Mouse (Mus musculus) heart, embryonic 11.5 days (tissue): ENCODE measurements around the gene Nptxr. TPM values are rescaled to one million over a fixed set of nuclear protein-coding genes. Genes with fewer than 3 reads are reported as not detected.
"Not testable (repeated sequence)": the region's sequence is repeated elsewhere in the genome, so short reads cannot be mapped to it uniquely, and the experiment has no call there.

Experiments used
- ATAC-seq: fragments of 200-750 bp; cut with Nextera tagmentation; replicated peaks from 2 replicates; pipeline ENCODE4 v1.8.0; 2017; ENCODE audit warnings: moderate library complexity; ENCODE audit not compliant: insufficient number of reproducible peaks, low FRiP score, low TSS enrichment
- H3K27ac ChIP-seq: fragments of 300-500 bp; sonication (generic); 2 replicates; pipeline ENCODE4 v1.5.1; 2014; ENCODE audit warnings: mild to moderate bottlenecking, low read depth, low read length
- H3K27me3 ChIP-seq: fragments of 300-500 bp; sonication (generic); 2 replicates; pipeline ENCODE4 v1.6.1; 2014; ENCODE audit warnings: mild to moderate bottlenecking, low read length, mixed read lengths; ENCODE audit not compliant: control insufficient read depth, insufficient read depth
- H3K36me3 ChIP-seq: fragments of 300-500 bp; sonication (generic); 2 replicates; pipeline ENCODE4 v1.6.1; 2014; ENCODE audit warnings: mild to moderate bottlenecking, low read length, moderate library complexity, mixed read lengths; ENCODE audit not compliant: control insufficient read depth, insufficient read depth
- H3K4me1 ChIP-seq: fragments of 300-500 bp; sonication (generic); 2 replicates; pipeline ENCODE4 v1.6.1; 2014; ENCODE audit warnings: low read length; ENCODE audit not compliant: control insufficient read depth, insufficient read depth
- H3K4me2 ChIP-seq: fragments of 300-500 bp; sonication (generic); 2 replicates; pipeline ENCODE4 v1.6.1; 2014; ENCODE audit warnings: mild to moderate bottlenecking, moderate library complexity
- H3K4me3 ChIP-seq: fragments of 300-500 bp; sonication (generic); 2 replicates; pipeline ENCODE4 v1.5.1; 2014; ENCODE audit warnings: low read depth, low read length
- H3K9ac ChIP-seq: fragments of 300-500 bp; sonication (generic); 2 replicates; pipeline ENCODE4 v1.6.1; 2014; ENCODE audit warnings: mild to moderate bottlenecking, low read depth, low read length, moderate library complexity
- H3K9me3 ChIP-seq: fragments of 300-500 bp; sonication (generic); replicated peaks from 2 replicates; pipeline ENCODE4 v1.6.1; 2016; ENCODE audit warnings: low read length; ENCODE audit not compliant: control insufficient read depth
- WGBS: fragments of 180-500 bp; shearing (Covaris S2); extraction: QIAGEN DNeasy Blood & Tissue Kit; methylation state at CpG from one replicate; pipeline ENCODE4 v1.1.7; 2014; ENCODE audit not compliant: insufficient replicate concordance; 5-methylcytosine and 5-hydroxymethylcytosine counted together
- polyA plus RNA-seq: library from polyadenylated mRNA; unstranded; fragments of >200 nt; fragmentation: Nextera tagmentation; extraction: Ambion mirVana; gene quantifications from 2 replicates; pipeline ENCODE4 v1.2.1, GENCODE M21; 2014

Nptxr gene
- polyA plus RNA-seq, 1 experiment from 2014 or later = 0.83 TPM

DNA sequence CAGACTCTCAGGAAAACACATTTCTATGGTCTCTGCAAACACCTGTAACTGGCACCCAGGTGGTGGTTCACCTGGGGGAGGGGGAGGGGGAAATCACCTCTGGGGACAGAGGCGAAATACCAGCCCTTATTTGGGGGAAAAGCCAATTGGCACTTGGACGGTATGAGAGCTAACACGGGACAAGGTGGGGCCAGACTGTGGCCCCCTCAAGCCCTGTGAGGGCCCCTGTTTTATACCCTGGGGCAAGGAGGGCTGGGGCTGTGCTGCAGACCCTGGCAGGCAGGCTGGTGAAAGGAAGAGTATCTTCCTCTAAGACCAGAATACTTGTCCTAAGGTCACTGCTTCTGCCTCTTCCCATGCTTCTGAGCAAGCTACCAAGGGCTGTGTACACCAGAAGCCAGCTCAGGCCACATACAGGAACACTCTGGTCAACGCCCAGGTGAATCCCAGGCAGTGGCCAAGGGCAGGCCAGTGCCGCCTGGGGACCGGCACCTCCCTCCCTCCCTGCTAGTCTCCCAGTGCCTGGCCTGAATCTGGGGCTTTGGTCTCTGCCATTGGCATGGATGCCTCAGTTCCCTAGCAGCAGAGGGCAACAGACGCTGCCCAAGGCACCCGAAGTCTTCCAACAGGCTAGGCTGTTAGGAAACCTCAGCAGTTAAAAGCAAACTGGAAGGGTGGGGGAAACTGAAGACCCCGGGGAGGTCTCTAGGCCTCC lies 21.8 kb upstream of the Nptxr start:
- Histone ChIP-seq H3K9me3 (no peaks in the 10 kb centered on the region), H3K27ac (no peak overlapping the region), H3K36me3 (peaks cover 6% of the 10 kb centered on the region; the same call in 1 of the 2 replicates), H3K9ac (no peak overlapping the region), H3K4me1 (peaks cover 20% of the 10 kb centered on the region; the same call in 1 of the 2 replicates), H3K4me3 (no peak overlapping the region), H3K4me2 (no peak overlapping the region), H3K27me3 (no peaks in the 10 kb centered on the region)
- 76% methylated on average over 9 of the region's 9 CpGs for WGBS
- no peak for ATAC-seq

GRCm38 (mm10) chr15:79825146-79825825 lies 20.7 kb upstream of the Nptxr start:
- H3K4me2 ChIP-seq = no peak overlapping the region
- H3K9me3 ChIP-seq = no peaks in the 10 kb centered on the region
- H3K4me3 ChIP-seq = no peak overlapping the region
- WGBS = 55% methylated on average over 14 of the region's 14 CpGs
- peaks cover 20% of the 10 kb centered on the region; the same call in 1 of the 2 replicates for H3K4me1 ChIP-seq
- no peak overlapping the region for H3K27ac ChIP-seq
- no peak for ATAC-seq
- peaks cover 6% of the 10 kb centered on the region; the same call in 1 of the 2 replicates for H3K36me3 ChIP-seq
- no peak overlapping the region for H3K9ac ChIP-seq
- H3K27me3 ChIP-seq = no peaks in the 10 kb centered on the region

DNA sequence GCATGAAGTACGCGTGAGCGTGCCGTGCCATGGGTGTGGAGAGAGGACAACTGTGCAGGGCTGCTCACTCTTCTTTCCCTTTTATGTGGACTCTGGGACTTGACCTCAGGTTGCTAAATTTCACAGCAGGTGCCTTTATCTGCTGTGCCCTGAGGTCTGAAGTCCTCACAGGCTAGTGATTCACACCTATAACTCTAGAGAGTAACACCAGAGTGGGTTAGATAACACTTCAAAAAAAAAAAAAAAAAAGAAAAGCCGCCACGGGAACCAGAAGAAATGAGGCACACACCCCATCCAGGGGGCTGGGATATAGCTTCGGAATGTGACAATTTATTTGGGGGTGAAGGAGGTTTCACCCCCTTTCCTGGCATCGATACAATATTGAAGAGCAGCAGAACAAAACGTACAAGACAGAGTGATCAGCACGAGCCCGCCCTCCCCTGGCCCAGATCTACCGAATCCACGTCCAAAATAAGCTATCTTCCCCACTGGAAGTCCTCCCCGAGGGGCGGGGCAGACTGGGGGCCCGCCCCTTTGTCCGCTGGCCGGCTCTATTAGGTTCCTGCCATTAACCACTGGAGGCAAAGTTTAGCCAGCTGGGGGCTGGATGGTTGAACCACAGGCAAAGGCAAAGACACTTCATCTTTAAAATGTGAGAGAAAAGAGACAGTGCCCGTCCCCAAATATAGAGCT lies 19.2 kb upstream of the Nptxr start:
- Histone ChIP-seq H3K4me1 (peaks cover 16% of the 10 kb centered on the region; the same call in 1 of the 2 replicates), H3K4me2 (no peak overlapping the region), H3K4me3 (no peak overlapping the region), H3K9ac (no peak overlapping the region), H3K36me3 (peaks cover 6% of the 10 kb centered on the region; the same call in 1 of the 2 replicates), H3K27ac (no peak overlapping the region), H3K27me3 (no peaks in the 10 kb centered on the region), H3K9me3 (no peaks in the 10 kb centered on the region)
- ATAC-seq = no peak
- WGBS = 62% methylated on average over 19 of the region's 19 CpGs

DNA sequence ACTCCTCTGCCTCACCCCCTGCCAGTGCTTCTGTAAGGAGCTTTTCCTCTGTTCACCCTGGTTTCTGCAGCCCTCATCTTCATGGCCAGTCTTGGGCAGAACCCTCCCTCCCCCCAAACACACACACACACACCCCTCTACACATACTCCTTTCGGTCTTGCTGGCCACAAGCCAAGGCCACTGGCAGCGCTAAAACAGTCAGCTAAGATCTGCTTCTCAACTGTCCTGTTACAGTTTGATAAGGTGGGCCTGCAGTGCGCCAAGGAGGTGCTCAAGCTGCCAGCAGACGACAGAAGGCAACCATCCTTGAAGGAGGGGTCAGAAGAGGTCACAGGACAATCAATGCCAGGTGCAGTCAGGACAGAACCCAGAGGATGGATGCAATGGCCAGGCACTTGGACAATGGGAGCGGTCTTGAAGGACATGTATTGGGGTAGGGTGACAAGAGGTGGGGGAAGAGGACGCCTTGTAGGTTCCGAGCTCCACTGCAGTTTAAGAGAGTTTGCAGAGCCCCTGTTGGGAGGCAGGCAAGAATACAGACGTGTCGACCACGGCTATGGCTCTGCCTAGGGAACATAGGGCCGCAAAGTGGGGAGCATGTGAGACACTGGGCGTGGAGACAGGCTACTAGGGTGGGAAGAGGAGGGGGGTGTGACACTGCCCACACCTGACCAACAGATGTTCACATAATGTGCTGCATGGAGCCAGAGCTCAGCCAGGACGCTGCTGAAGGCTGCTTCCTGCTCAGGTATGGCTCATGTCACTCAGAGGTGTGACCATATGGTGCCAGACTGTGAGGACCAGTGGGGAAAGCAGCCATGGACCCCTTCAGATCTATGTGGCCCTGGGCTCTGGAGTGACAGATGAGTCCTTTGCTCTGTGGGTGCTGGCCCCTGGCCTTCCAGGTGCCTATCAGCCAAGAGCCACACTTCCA lies 18.0 kb upstream of the Nptxr start:
- no peak overlapping the region for H3K4me3 ChIP-seq
- H3K9ac ChIP-seq = no peak overlapping the region; the same call in 1 of the 2 replicates
- no peak overlapping the region for H3K4me2 ChIP-seq
- peaks cover 14% of the 10 kb centered on the region; the same call in 1 of the 2 replicates for H3K4me1 ChIP-seq
- peaks cover 6% of the 10 kb centered on the region; the same call in 1 of the 2 replicates for H3K36me3 ChIP-seq
- H3K27ac ChIP-seq = no peak overlapping the region
- H3K27me3 ChIP-seq = no peaks in the 10 kb centered on the region
- 47% methylated on average over 13 of the region's 13 CpGs for WGBS
- ATAC-seq = no peak
- H3K9me3 ChIP-seq = no peaks in the 10 kb centered on the region

- no peak for ATAC-seq
- Histone ChIP-seq H3K9ac (no peak overlapping the region), H3K36me3 (0 out of 2 replicates have a peak, but pooled peaks cover 3% of the 10 kb centered on the region), H3K27ac (no peak overlapping the region), H3K9me3 (no peaks in the 10 kb centered on the region), H3K4me3 (no peak overlapping the region), H3K4me1 (peaks cover 6% of the 10 kb centered on the region; the same call in 1 of the 2 replicates), H3K27me3 (peaks cover 3% of the 10 kb centered on the region; the same call in 1 of the 2 replicates), H3K4me2 (no peak overlapping the region)
- 78% methylated on average over 4 of the region's 4 CpGs for WGBS
Measured at GRCm38 (mm10) chr15:79818325-79818724, 13.8 kb upstream of the Nptxr start.

DNA sequence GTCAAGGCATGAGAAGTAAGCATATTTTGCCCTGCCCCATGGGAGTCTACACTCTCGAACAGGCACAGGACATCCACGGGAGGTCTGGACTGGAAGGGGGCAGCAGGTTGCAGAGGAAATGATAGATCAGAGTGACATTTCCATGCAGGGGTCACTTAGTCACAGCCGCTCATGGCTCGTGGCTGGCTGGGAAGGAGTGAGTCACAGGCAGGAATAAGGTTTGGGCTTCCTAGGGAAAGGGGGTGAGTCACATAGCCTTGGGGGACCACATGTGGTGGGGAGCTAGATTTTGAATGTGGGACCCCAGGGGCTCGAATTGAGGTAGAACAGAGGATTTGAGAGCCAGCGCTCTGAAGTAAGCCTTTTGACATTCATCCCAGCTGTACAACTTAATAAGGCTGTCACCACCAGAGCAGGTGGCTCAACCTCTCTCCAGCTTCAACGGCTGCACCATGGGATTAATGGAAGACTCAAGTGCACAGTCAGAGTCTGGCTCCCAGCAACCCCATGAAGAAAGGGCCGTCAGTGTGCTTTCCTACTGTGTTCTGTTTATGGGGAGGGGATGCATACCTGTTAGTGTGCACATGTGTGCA lies 9.2 kb upstream of the Nptxr start:
- Histone ChIP-seq H3K27me3 (peaks cover 15% of the 10 kb centered on the region), H3K4me1 (no peaks in the 10 kb centered on the region), H3K9me3 (no peaks in the 10 kb centered on the region), H3K9ac (no peak overlapping the region), H3K4me3 (no peak overlapping the region), H3K4me2 (no peak overlapping the region), H3K36me3 (no peaks in the 10 kb centered on the region), H3K27ac (no peak overlapping the region)
- ATAC-seq = no peak
- WGBS = 52% methylated on average over 8 of the region's 8 CpGs

DNA sequence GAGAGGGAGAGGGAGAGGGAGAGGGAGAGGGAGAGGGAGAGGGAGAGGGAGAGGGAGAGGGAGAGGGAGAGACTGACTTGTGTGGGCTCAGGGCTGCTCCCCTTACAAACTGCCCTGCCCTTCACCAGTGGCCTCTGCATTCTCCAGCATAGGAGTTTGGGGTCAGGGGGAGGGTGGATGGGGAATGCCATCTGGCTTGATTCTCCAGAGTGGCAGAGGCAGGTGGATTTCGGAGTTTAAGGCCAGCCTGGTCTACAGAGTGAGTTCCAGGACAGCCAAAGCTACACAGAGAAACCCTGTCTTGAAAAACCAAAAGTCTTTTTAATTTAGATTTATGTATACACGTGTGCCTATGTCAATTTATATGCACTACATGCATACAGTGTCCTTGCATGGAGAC lies 8.3 kb upstream of the Nptxr start:
- ATAC-seq, H3K36me3 ChIP-seq, H3K4me1 ChIP-seq, H3K4me3 ChIP-seq, H3K9me3 ChIP-seq, H3K4me2 ChIP-seq, H3K9ac ChIP-seq, H3K27ac ChIP-seq: not testable (repeated sequence)
- 65% methylated on average over 2 of the region's 2 CpGs for WGBS
- peaks cover 16% of the 10 kb centered on the region for H3K27me3 ChIP-seq
